Mouse (Mus musculus) megakaryocyte-erythroid progenitor cell, adult 5 weeks (primary cell): ENCODE results near the gene Cage1. TPM values are rescaled to one million over a fixed set of nuclear protein-coding genes. Genes with fewer than 3 reads are reported as not detected.

Source experiments
- polyA plus RNA-seq: library from polyadenylated mRNA; stranded (reverse); fragments of >175 nt; gene quantifications from 2 replicates; pipeline ENCODE4 v1.2.3, GENCODE M21; 2012

The Cage1 gene
- 0.59 and 0.94 TPM in 2 replicates for polyA plus RNA-seq

GRCm38 (mm10) chr13:38037044-38037687 lies at the start of gene Cage1:
Cage1 (minus strand) TSS chr13:38037069.

GRCm38 (mm10) chr13:38036343-38037043 lies 376 bp downstream of the Cage1 start, which contains the start of gene Riok1:
Riok1 (plus strand) TSS chr13:38036995.

GRCm38 (mm10) chr13:37993704-37994404 lies 43.0 kb downstream of the Cage1 start, which contains the start of gene Ssr1:
Ssr1 (minus strand) TSS chr13:37994217.

Other genes with a start within 250 kb of the Cage1 start
- gene Ssr1, start 42.9 kb downstream of the Cage1 start, polyA plus RNA-seq = 97.2 and 111 TPM in 2 replicates
- gene Riok1, start 74 bp downstream of the Cage1 start, polyA plus RNA-seq = 28.7 and 38.6 TPM in 2 replicates
- 0.14 and 0.23 TPM in 2 replicates for gene Dsp, start 114.2 kb upstream of the Cage1 start, polyA plus RNA-seq
- 69.5 and 91.5 TPM in 2 replicates for gene Snrnp48, start 167.9 kb upstream of the Cage1 start, polyA plus RNA-seq